ENCODE assay signal across 8 mouse cellular contexts in the genomic region with DNA sequence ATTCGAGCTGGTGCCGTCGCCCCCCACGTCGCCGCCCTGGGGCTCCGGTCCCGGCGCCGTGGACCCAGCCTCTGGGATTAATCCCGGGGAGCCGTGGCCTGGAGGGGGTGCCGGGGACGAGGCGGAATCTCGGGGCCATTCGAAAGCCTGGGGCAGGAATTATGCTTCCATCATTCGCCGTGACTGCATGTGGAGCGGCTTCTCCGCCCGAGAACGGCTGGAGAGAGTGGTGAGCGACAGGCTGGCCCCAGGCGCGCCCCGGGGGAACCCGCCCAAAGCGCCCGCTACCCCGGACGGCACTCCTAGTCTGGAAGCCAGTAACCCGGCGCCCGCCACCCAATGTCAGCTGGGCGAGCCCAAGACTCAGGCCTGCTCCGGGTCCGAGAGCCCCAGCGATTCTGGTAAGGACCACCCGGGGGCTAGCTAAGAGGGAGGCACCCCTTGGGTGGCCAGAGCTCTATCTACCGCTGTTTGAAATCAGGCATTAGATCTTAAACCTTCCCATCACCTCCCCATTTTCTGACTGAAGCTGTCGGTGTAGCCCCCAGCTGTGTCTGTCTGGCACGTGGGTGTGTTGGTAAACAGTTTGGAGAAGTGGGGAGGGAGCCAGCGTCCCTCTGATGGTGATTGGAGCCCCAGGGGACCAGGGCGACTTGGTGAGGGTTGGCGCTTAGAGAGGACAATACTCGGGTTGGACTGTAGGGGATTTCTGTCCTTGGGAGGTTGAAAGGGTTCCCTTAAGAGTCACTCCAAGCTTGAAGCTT. TPM values are rescaled to one million over a fixed set of nuclear protein-coding genes. Genes with fewer than 3 reads are reported as not detected.
DNase-seq lines count a peak whose midpoint lies in the region; ATAC-seq and TF ChIP-seq lines count a peak whose summit lies in the region.

No protein-coding gene starts in this region.

- DNase-seq in frontal cortex, postnatal 10 days (ENCODE audit: low spot score in 2 of 2) = no peak
- peak; percentile 36 for DNase-seq in CD4-positive, CD25-positive, alpha-beta regulatory T cell, adult 2 months (ENCODE audit: low read depth, low spot score)
- DNase-seq in lung, adult 2 months = peak; percentile 44
- no peak for DNase-seq in gastrocnemius, postnatal 36 days

- H3K4me3 ChIP-seq in embryonic facial prominence, embryonic 13.5 days = peak overlapping the region; percentile 79
- H3K4me3 ChIP-seq in hindbrain, embryonic 16.5 days (ENCODE audit: low read length) = peak overlapping the region; percentile 93
- peak overlapping the region; percentile 51 for H3K4me3 ChIP-seq in lung, adult 2 months (replicated peaks; ENCODE audit: extremely low read depth, low read depth, low read length)
- H3K4me3 ChIP-seq in neural tube, embryonic 15.5 days (replicated peaks) = peak overlapping the region; percentile 69

- H3K27ac ChIP-seq in embryonic facial prominence, embryonic 13.5 days = peak overlapping the region; percentile 92
- peak overlapping the region; percentile 90 for H3K27ac ChIP-seq in hindbrain, embryonic 16.5 days (ENCODE audit: low read depth, low read length)
- H3K27ac ChIP-seq in neural tube, embryonic 15.5 days (replicated peaks) = peak overlapping the region; percentile 92

- TF ChIP-seq CTCF in lung, adult 2 months (IDR thresholded peaks at IDR 0.05; ENCODE audit: insufficient read depth, low read length) = no peak

- peaks cover 45% of the 10 kb centered on the region for H3K4me1 ChIP-seq in embryonic facial prominence, embryonic 13.5 days
- peaks cover 34% of the 10 kb centered on the region for H3K4me1 ChIP-seq in hindbrain, embryonic 16.5 days (ENCODE audit: control insufficient read depth, insufficient read depth, low read depth, low read length)
- no peaks in the 10 kb centered on the region for H3K4me1 ChIP-seq in lung, adult 2 months (ENCODE audit: control insufficient read depth, insufficient read depth, low read length)
- H3K4me1 ChIP-seq in neural tube, embryonic 15.5 days = peaks cover 55% of the 10 kb centered on the region

- H3K9me3 ChIP-seq in embryonic facial prominence, embryonic 13.5 days = no peaks in the 10 kb centered on the region
- no peaks in the 10 kb centered on the region for H3K9me3 ChIP-seq in hindbrain, embryonic 16.5 days (ENCODE audit: control insufficient read depth, low read length)
- no peaks in the 10 kb centered on the region for H3K9me3 ChIP-seq in neural tube, embryonic 15.5 days (replicated peaks)

- no peak for TF ChIP-seq POLR2A in lung, adult 2 months (IDR thresholded peaks at IDR 0.05; ENCODE audit: borderline replicate concordance, extremely low read depth, low read depth, low read length)

- peak overlapping the region; percentile 92 for H3K4me2 ChIP-seq in embryonic facial prominence, embryonic 13.5 days
- H3K4me2 ChIP-seq in hindbrain, embryonic 16.5 days (ENCODE audit: low read length) = peak overlapping the region; percentile 63
- peak overlapping the region; percentile 87 for H3K4me2 ChIP-seq in neural tube, embryonic 15.5 days

- H3K36me3 ChIP-seq in embryonic facial prominence, embryonic 13.5 days = peaks cover 19% of the 10 kb centered on the region
- no peaks in the 10 kb centered on the region for H3K36me3 ChIP-seq in hindbrain, embryonic 16.5 days (ENCODE audit: control insufficient read depth, insufficient read depth, low read length)
- peaks cover 13% of the 10 kb centered on the region for H3K36me3 ChIP-seq in neural tube, embryonic 15.5 days

- under 1% methylated on average over 47 of the region's 47 CpGs for WGBS in embryonic facial prominence, embryonic 13.5 days
- under 1% methylated on average over 43 of the region's 47 CpGs for whole genome bisulfite sequencing in hindbrain, embryonic 16.5 days
- WGBS in lung, adult 2 months = 1% methylated on average over 47 of the region's 47 CpGs
- under 1% methylated on average over 46 of the region's 47 CpGs for WGBS in neural tube, embryonic 15.5 days

- peak overlapping the region; percentile 89 for H3K9ac ChIP-seq in embryonic facial prominence, embryonic 13.5 days
- H3K9ac ChIP-seq in hindbrain, embryonic 16.5 days (ENCODE audit: low read depth, low read length) = peak overlapping the region; percentile 93
- peak overlapping the region; percentile 96 for H3K9ac ChIP-seq in neural tube, embryonic 15.5 days (replicated peaks)

- H3K27me3 ChIP-seq in embryonic facial prominence, embryonic 13.5 days = peaks cover 14% of the 10 kb centered on the region; the same call in 1 of the 2 replicates
- H3K27me3 ChIP-seq in hindbrain, embryonic 16.5 days (replicated peaks; ENCODE audit: control insufficient read depth, insufficient read depth, low read length) = no peaks in the 10 kb centered on the region
- H3K27me3 ChIP-seq in neural tube, embryonic 15.5 days (replicated peaks) = no peaks in the 10 kb centered on the region

- 0 out of 2 replicates have a peak, but pooled peaks have one; percentile 15 for ATAC-seq in frontal cortex, adult (ENCODE audit: low TSS enrichment)
- ATAC-seq in embryonic facial prominence, embryonic 13.5 days (ENCODE audit: insufficient number of reproducible peaks, insufficient read depth, low FRiP score, low TSS enrichment, low read depth) = no peak; the same call in 1 of the 2 replicates
- no peak for ATAC-seq in hindbrain, embryonic 16.5 days
- ATAC-seq in neural tube, embryonic 15.5 days (ENCODE audit: low FRiP score) = no peak

- intact Hi-C loops in gastrocnemius, postnatal 36 days (cut with DNase I) = no loop called here

RNA-seq across cellular contexts. Expression of a gene that starts 1.3 kb away (rescaled TPM):
- 29.4 and 33.4 TPM in 2 replicates for polyA plus RNA-seq in embryonic facial prominence, embryonic 13.5 days (2015; fragmentation: Nextera tagmentation; extraction: Ambion mirVana)
- 34.1 and 44.7 TPM in 2 replicates for polyA plus RNA-seq in hindbrain, embryonic 16.5 days (2015; fragmentation: Nextera tagmentation; extraction: Ambion mirVana)
- 8.1 and 11.7 TPM in 2 replicates for polyA plus RNA-seq in lung, adult 2 months (2012; rRNA removed)
- polyA plus RNA-seq in neural tube, embryonic 15.5 days (2015; fragmentation: Nextera tagmentation; extraction: Ambion mirVana) = 38.2 and 52.3 TPM in 2 replicates
- under 1 TPM; 0.41 to 0.52 TPM for total RNA-seq in gastrocnemius, postnatal 36 days (2021)

RNA-seq across cellular contexts. Expression of a gene that starts 19.6 kb away (rescaled TPM):
- polyA plus RNA-seq in embryonic facial prominence, embryonic 13.5 days (2015; fragmentation: Nextera tagmentation; extraction: Ambion mirVana) = 19.7 and 20.8 TPM in 2 replicates
- polyA plus RNA-seq in hindbrain, embryonic 16.5 days (2015; fragmentation: Nextera tagmentation; extraction: Ambion mirVana) = 21.4 and 21.5 TPM in 2 replicates
- polyA plus RNA-seq in lung, adult 2 months (2012; rRNA removed) = 4.2 and 4.5 TPM in 2 replicates
- polyA plus RNA-seq in neural tube, embryonic 15.5 days (2015; fragmentation: Nextera tagmentation; extraction: Ambion mirVana) = 21.0 and 21.9 TPM in 2 replicates
- 1 to 10 TPM; 7.7 to 7.9 TPM for total RNA-seq in gastrocnemius, postnatal 36 days (2021)

RNA-seq across cellular contexts. Expression of a gene that starts 35.8 kb away (rescaled TPM):
- 5.1 and 6.6 TPM in 2 replicates for polyA plus RNA-seq in embryonic facial prominence, embryonic 13.5 days (2015; fragmentation: Nextera tagmentation; extraction: Ambion mirVana)
- 34.3 and 36.5 TPM in 2 replicates for polyA plus RNA-seq in hindbrain, embryonic 16.5 days (2015; fragmentation: Nextera tagmentation; extraction: Ambion mirVana)
- polyA plus RNA-seq in lung, adult 2 months (2012; rRNA removed) = 7.2 and 11.3 TPM in 2 replicates
- polyA plus RNA-seq in neural tube, embryonic 15.5 days (2015; fragmentation: Nextera tagmentation; extraction: Ambion mirVana) = 23.3 and 29.3 TPM in 2 replicates
- under 1 TPM; 0.13 to 0.39 TPM for total RNA-seq in gastrocnemius, postnatal 36 days (2021)

Comparison
In these comparisons a context has a peak if more than half of its experiments do, and no peak if none do; other contexts are left out.
1. DNase-seq: peak in CD4-positive, CD25-positive, alpha-beta regulatory T cell, adult 2 months (single experiment) and lung, adult 2 months (single experiment); none in frontal cortex, postnatal 10 days (0 of 2) and gastrocnemius, postnatal 36 days (0 of 2).
2. Peak in every context shown above with its lines, with median percentiles within 50 percentile points of each other: H3K27ac ChIP-seq, H3K4me2 ChIP-seq, H3K4me3 ChIP-seq and H3K9ac ChIP-seq.